Mouse (Mus musculus): Measurements from ENCODE around the gene Frmd4a. TPM values are rescaled to one million over a fixed set of nuclear protein-coding genes. Genes with fewer than 3 reads are reported as not detected.
A peak's percentile ranks its signal among the peaks of the same experiment; 100 is the strongest.

The Frmd4a gene
- total RNA-seq, 2 experiments from 2014 or later, result 18.1 to 29.3 TPM

DNA sequence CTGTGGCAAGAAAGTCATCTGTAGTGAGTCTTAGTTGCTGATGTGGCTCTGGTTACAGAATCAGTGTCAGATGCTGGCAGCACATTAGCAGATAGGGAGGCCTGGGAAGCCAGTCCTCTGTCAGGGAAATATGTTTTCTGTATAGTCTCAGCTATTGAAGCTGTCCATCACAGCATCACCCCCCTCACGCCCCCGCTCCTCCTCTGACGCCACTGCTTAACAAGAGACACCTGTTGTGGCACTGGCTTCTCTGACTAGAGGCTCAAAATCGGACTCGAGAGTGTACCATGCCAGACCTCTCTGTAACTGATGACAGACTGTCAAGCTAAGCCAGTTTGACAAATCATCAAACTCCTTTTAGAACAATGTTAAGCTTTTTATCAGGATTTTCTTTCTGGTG lies 265.3 kb downstream of the Frmd4a start:
- ATAC-seq (replicated peaks; ENCODE audit: poor library complexity), result no peak

DNA sequence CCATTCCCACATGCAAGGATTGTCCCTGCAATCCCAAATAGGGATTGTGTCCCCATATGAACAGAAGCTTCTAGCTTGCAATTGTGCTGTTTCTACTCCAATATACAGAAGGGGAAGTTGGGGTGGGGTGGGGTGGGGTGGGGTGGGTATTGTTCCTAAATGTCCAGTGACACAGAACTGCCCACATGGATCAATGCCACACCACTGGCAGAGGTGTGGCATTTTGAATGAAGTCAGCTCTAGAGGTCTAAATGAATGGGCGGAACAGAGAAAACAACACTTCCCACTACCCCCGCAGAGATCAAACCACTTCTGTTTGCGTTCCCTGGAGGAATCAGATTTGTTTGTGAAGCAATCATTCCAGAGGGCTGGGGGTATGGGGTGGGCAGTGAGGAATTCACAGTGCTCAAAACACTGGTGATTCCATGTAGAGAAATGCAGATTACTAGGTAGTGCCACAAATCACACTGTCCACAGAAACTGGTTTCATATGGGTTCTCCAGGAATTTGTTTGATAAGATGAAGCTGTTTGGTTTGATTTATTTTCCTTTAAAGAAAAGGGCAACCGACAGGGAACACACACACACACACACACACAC lies 268.3 kb downstream of the Frmd4a start:
- 0 out of 2 replicates have a peak, but pooled peaks have one; percentile 29 for ATAC-seq (replicated peaks; ENCODE audit: poor library complexity)

DNA sequence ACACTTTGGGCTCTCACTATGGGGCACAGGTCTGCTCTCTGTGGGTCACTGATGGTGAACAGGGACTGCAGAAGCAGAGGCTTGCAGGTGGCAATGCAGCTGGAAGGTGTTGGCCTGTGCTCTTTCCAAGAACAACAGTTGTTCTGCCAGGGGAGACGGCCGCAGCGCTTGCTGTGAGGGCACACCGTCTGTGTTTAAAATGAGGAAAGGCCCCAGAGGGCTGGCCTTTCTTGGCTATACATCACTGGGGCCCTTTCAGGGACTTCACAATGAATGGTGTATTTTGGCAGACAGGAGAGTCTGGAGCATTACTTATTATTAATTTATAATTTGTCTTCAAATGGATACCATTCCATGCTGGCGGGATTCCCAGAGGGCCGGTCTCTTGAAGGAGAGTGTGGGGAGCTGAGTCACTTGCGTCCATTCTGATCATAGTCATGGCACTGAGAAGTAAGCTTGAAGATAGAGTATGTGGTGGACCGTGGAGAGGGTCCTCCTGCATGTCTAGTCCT lies 268.9 kb downstream of the Frmd4a start:
- no peak for ATAC-seq (replicated peaks; ENCODE audit: poor library complexity)

DNA sequence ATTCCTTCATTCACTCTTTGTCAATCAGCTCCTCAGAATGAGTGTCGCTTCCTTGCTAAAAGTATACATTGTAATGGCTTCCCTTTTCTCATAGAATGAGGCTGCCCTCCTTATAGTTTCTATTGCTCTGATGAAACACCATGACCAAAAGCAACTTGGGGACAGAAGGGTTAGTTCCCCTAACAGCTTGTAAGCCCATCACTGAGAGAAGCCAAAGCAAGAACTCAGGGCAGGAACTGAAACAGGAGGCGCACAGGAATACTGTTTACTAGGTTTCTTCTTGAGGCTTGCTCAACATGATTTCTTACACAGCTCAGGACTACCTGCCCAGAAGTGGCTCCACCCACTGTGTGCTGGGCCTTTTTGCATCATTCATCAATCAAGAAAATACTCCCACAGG lies 273.0 kb downstream of the Frmd4a start:
- ATAC-seq (replicated peaks; ENCODE audit: poor library complexity), result peak; percentile 80

DNA sequence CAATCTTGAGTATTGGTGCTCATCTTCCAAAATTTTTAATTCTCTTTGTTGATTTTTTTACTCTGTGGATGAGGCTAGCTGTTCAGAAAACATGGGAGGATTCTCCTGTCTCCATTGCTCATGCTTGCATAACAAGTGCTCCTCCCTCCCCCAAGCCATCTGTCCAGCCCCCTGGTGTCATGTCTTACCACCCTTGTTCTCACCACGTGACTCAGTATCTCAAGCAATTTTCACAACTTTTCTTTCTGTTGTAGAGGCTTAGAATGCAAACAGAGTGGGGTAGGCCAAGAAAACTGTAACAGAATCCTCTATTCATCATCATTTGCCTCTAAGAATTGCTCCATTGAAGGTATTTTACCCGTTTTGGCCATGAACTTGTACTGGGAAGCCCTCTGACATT lies 273.6 kb downstream of the Frmd4a start:
- ATAC-seq (replicated peaks; ENCODE audit: poor library complexity), result no peak

- no peak for ATAC-seq (replicated peaks; ENCODE audit: poor library complexity)
Measured at GRCm38 (mm10) chr2:4291671-4292070, 274.2 kb downstream of the Frmd4a start.

GRCm38 (mm10) chr2:4293726-4294125 lies 276.2 kb downstream of the Frmd4a start:
- ATAC-seq (replicated peaks; ENCODE audit: poor library complexity), result no peak

DNA sequence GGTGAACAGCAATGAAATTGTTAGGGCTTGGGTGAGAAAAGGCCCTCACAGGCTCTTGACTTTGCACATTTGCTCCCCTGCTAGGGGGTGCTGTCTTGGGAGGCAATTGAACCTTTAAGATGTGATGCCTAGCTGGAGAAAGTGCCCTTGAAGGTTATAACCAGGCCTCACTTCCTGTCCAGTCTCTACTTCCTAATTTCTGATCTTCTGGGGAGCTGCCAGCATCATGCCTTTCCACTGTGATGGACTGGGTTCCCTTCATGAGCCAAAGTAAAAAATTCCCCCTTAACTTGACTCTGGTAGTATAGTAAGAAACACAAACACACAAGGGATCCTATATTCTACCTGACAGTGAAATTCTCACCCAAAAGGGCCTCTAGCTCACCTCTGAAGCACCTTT lies 278.1 kb downstream of the Frmd4a start:
- no peak for ATAC-seq (replicated peaks; ENCODE audit: poor library complexity)

GRCm38 (mm10) chr2:4296881-4297280 lies 279.4 kb downstream of the Frmd4a start:
- no peak for ATAC-seq (replicated peaks; ENCODE audit: poor library complexity)

DNA sequence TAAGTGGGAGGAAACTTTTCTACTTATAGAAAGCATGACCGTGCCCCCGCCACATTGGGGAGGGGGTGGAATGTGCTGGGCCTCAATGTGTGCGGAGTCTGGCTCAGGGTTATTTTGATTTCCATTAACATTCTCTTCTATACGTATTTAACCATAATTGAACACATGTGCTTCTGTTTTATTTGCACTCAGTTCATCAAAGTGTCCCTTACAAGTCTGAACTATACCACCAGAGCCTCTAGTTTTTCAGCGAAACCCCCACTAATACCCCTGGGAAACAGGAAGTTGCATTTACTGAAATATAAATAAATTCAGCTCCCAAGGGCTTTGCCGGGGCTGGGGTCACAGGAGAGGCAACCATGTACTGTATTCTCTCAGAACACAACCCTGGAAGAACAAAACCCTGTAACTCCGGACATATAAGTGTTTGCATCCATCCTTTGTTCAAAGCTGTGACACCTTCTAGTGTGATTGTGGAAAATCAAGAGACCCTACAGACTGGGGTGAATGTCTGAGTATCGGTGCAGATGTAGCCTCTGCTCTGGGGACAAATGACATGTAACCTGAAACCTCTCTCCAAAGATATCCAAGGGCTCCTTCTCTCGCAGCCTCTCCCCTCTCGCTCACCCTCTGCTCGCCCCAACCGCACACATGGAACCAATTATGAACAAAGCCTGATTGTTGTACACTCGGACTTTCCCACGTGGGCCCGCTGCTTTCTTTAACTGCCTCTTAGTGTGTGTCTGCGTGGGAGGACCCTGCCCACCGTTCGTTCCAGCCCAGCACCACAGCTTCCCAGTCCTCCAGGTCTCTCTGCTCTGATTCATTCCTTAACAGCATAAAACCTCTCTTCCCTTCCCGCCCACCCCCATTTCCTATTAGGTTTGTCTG lies 281.1 kb downstream of the Frmd4a start:
- ATAC-seq (replicated peaks; ENCODE audit: poor library complexity), result no peak

DNA sequence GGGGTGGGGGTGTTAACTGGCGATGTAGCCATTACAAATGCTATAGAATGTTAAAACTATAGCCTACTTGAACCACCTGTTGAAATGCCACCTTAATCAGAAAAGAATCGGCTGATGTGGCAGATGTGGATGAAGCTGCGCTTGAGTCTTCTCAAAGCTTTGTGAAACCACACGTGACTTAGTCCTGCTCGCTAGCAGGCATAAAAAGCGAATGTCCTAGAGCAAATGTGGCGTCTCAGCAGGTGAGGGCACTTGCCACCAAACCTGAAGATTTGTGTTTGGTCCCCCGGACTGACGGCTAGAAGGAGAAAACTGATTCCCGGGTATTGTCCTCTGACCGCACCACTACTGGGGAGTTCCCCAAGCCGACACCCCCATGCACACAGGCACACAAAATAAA lies 282.1 kb downstream of the Frmd4a start:
- ATAC-seq (replicated peaks; ENCODE audit: poor library complexity), result no peak

- peak; percentile 34 for ATAC-seq (replicated peaks; ENCODE audit: poor library complexity)
Measured at GRCm38 (mm10) chr2:4300383-4300811, 282.9 kb downstream of the Frmd4a start.

GRCm38 (mm10) chr2:4300816-4301215 lies 283.3 kb downstream of the Frmd4a start:
- peak; percentile 34; the same call in 1 of the 2 replicates for ATAC-seq (replicated peaks; ENCODE audit: poor library complexity)

- no peak for ATAC-seq (replicated peaks; ENCODE audit: poor library complexity)
Measured at GRCm38 (mm10) chr2:4301256-4301655, 283.7 kb downstream of the Frmd4a start.

- ATAC-seq (replicated peaks; ENCODE audit: poor library complexity), result no peak
Measured at GRCm38 (mm10) chr2:4301692-4302091, 284.2 kb downstream of the Frmd4a start.

DNA sequence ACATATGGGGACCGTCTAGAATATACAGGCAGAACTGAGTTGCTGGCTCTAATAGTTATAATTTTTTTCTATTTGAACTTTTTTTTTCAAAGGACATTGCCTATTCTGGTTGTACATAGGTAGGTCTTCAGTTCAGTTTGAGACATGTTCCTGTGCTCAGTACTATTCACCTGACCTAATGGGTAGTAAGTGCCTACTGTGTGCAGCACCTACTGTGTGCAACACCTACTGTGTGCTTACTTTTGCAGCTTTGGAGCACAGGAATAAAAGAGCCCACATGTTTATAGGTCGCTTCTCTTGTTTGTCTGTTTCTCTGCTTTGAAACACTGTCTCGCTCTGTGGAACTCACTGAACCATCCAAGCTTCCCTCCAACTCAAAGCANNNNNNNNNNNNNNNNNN lies 284.6 kb downstream of the Frmd4a start:
- ATAC-seq (replicated peaks; ENCODE audit: poor library complexity), result no peak

- no peak for ATAC-seq (replicated peaks; ENCODE audit: poor library complexity)
Measured at GRCm38 (mm10) chr2:4307076-4307475, 289.6 kb downstream of the Frmd4a start.

GRCm38 (mm10) chr2:4314545-4314944 lies 297.0 kb downstream of the Frmd4a start:
- no peak for ATAC-seq (replicated peaks; ENCODE audit: poor library complexity)

GRCm38 (mm10) chr2:4316589-4316988 lies 299.1 kb downstream of the Frmd4a start:
- peak; percentile 65 for ATAC-seq (replicated peaks; ENCODE audit: poor library complexity)

DNA sequence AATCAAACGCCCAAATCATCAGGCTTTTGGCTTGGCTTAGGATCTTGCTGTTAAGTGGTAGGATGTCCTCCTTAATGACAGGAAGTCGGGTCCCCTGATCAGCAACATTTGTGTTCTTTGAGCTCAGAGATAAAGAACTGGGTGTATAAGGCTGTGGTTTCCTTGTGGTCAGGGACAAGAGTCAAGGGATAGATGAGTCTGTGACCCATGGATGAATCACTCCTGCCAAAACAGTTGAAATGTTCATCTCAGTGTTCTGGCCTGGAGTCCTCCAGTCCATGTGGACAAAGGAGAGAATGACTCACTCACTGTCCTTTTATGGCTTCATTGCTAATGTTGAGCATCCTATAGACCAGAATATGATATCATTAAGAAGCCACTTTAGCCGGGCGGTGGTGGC lies 300.6 kb downstream of the Frmd4a start:
- ATAC-seq (replicated peaks; ENCODE audit: poor library complexity), result peak; percentile 66

DNA sequence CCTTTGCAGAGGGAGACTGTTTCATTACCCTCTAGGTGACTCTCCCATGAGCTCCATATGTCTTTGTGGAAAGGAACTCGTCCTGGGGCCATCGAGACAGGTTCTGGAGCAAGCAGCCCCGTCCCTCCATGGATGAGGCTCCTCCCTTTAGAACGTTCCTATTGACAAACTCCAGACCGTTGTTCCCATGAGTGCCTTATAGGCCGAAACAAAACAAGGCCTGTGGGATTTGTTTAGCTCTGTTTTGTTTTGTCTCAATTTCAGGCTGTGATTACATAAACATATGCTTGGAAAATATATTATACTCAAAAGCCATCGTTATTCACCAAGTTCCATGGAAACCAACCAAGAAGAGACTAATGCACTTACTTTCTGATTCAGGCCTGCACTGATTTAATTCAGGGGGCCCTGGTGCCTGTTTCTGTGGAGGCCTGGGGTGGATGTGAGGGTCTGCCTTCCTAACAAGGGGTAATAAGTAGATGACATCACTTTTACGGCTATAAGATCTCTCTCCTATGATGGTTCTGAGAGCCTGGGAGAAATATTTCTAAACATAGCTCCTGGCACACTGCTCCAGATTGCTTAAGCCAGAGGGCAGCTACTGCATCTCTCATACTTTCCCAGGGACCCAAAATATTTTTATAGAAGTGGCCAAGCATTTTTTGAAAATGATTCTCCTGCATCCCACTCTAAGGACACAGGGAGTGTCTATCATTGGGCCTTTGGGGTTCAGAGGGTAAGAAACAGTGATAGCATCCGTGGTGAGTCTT lies 308.9 kb downstream of the Frmd4a start:
- no peak for ATAC-seq (replicated peaks; ENCODE audit: poor library complexity)

All from megakaryocyte progenitor cell, adult 5-6 weeks (primary cell).